Mouse (Mus musculus): ENCODE data around the gene Daglb. TPM values are rescaled to one million over a fixed set of nuclear protein-coding genes. Genes with fewer than 3 reads are reported as not detected.

The Daglb gene
- 10 to 100 TPM; 25.9 to 26.4 TPM for total RNA-seq (2021)

DNA sequence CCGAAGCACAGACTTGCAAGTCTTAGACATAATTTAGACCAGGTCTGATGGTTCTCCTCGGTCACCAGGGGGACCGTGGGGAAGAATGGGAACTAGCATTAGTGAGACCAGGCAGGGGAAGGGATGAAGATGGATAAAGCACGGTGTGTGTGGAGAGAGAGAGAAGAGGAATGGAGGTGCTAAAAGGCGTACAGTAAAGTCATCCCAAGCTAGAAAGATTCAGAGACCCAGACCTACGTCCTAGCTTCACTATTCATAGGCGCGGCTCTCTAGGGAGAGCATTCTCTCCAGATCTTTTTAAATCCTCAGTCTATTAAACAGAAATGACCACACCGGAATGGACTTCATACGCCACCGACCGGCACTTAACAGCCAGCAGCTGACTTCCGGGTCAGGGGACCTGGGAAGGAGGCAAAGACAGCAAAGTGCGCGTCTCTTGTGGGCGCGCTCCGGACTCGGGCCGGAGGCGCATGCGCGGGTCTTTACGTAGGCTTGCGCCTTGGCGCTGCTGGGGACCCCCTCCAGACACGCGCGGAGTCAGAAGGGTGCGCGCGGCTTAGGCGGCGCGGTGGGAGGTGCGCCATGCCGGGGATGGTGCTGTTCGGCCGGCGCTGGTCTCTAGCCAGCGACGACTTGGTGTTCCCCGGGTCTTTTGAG is at the start of gene Daglb:
Gene Daglb (plus strand): TSS at position 485 of the 657 bp plus-strand sequence.
- DNase-seq = peak; percentile 86

DNA sequence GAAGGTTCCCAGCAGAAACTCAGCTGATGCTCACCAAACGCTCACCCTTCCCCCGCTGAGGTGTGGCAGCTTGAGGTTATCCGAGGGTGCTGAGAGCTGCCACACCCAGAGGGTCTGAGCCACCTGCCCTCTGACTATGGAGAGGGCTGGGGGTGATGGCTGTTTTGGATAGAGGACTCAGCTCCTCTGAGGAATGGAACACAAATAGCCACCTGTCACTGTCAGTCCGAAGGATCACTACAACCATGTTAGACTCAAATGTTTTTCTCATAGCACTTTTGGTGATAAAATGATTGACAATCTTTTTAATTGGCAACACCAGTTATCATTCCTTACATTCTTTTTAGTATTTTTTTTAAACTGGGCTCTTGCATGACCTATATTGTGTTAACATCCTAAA is 42.9 kb upstream of the Daglb start:
- no peak for DNase-seq

DNA sequence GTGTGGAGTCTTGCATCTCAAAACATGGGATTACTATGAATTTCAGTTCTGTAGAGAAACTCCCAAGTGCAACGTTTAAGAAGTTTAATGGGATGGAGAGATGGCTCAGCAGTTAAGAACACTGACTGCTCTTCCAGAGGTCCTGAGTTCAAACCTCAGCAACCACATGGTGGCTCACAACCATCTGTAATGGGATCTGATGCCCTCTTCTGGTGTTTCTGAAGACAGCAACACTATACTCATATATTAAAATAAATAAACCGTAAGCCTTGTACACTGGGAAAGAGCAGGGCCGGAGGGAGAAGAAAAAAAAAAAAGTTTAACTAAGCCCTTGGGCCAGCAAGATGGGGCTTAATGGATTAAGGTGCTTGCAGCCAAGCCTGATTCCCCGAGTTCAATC is 41.4 kb upstream of the Daglb start:
- no peak for DNase-seq

DNA sequence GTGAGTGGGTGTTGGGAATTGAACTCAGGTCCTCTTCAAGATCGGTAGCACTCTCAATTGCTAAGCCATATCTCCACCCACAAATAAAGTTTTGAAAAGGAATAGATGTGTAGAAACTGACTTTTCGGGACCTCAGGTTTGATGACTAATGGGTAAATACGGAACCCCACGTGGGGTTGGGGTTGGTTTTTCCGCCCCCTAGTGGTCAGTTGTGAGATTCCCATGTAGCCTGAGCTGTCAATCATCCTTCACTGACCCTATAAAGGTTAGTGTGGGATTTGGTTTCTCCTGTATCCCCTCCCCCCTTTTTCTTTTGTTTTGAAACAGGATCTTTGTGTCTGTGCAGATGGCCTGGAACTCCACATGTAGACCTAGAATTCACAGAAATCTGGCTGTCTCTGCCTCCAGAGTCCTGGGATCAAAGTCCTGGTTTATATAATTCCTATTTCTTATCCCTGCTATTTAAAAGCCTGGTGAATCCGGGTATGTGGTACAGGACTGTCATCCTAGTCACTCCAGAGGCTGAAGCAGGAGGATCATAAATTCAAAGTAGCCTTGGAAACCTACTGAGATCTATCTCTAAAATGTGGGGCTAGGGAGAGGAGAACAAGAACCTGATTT is 40.4 kb upstream of the Daglb start:
- no peak for DNase-seq

DNA sequence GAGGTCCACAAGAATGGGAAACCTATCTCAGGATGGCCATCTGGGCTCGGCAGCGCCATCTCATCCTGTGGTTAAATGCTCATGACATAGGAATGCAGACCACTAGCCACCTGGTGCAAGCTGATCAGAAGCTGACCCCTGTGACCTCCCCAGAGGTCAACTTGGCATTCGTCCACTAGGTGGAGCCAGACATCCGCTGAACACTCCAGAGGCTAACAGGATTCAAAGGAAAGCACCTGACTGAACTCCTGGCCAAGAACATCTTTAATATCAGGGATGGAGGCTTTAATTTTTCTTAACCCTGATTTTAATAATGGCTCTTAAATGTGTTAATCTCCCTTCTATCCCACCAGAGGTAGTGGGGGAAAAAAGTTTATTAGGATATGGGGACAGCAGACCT is 30.0 kb upstream of the Daglb start:
- peak; percentile 24 to 29 for DNase-seq

DNA sequence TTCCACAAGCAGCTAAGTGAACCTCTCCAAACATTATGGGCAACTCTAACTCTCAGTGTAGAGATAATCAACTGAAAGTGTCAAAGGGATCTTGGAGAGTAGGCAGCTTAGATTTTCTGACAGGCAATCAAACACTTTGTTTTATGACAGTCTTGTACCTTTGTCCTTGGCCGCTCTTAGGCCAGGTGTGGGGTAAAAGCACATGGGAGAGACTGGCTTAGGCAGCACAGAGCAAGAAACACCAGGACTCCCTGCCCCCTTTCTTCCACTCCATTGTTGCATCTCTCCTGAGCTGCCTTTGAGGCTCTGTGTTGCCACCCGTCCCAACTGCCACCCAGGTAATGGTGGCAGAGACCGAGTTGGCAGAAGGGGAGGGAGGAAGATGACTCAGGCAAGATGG is 23.1 kb upstream of the Daglb start:
- DNase-seq = no peak

DNA sequence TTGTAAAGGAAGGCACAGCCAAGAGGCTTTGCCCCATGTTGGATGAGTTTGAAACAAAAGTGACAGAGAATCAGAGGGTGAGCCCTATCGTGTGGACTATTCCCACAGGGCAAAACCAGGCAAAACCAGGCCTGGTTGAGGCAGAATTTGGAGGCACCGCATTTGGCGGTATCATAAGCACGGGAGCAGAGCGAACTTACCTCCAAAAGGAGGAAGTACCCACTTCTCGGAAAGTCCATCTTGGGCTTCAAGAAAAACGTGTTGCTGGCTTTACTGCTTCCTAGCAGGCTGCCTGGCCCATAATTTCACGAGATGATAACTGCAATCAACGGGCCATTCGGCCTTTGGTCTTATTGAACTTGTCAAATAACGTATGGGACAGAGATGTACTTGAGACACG is 22.6 kb upstream of the Daglb start:
- no peak for DNase-seq

DNA sequence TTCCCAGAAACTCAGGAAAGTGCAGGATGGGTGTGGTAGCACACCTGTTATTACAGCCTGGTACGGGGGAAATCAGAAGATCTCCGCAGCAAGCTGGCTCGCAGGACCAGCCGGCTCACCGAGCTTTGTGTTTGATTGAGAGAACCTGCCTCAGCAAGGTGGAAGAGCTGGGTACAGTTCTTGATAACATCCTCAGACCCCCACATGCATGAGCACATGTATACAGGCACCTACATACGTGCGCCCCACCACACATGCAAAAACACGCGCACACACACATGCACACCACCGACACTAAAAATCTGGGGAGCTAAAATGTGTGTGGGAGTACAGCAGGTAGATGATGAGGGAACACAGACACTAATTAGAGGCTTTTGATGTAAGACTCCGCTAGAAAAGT is 713 bp upstream of the Daglb start:
- DNase-seq = no peak

DNA sequence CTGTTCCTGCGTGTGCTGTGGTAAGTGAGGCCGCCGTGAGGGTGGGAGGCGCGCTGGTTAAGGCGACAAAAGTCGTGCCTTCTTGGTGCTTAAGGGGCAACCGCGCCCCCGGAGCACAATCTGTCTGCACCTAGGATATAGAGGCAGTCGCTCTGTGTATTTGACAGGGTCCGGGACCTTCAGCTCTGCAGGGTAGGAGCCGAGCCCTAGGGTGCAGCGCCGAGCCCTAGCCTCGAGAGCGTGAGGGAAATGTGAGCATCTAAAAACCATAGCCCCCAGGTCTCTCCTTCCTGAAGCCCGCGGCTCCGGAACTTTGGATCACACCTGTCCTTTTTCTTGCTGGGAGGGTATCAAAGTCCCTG is 354 bp downstream of the Daglb start:
- no peak for DNase-seq

DNA sequence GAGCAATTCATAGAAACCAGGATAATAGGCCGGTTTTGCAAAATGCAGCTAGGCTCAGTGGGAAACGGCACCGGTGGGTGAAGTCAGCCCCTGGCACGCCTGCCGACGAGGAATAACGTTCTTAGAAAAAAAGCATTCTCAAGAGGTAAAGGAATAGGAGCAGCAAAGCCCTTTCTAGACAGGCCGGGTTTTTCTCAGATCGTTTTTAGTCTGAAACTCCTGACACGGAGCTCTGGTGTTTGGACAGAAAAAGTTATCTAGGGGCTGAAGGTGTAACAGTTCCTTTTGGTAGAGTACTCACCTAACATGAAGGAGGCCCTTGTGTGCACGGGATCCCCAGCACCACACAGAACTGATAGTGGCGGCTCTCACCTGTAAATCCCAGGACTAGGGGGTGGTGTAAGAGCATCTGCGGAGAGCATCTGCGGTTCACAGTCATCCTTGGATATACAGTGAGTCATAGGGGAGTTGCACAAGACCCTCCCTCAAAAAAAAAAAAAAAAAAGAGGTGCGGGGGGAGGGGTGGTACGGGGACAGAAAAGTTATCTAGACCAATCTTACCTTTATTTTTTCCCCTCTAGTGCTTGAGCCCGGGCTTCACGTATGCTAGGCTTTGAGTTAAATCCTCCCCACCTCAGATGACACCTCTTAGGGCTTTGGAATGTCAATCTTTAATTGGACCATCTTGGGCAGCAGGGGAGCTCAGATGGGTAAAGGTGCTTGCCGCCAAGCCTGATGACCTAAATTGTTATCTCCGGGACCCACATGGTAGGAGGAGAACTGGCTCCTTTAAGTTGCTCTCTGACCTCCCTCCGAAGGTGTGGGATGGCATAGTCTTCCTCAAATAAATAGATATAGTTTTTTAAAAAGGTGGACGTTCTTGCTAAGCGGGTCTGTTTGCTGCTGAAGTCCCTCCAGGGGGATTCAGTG is 1.0 kb downstream of the Daglb start:
- no peak for DNase-seq

DNA sequence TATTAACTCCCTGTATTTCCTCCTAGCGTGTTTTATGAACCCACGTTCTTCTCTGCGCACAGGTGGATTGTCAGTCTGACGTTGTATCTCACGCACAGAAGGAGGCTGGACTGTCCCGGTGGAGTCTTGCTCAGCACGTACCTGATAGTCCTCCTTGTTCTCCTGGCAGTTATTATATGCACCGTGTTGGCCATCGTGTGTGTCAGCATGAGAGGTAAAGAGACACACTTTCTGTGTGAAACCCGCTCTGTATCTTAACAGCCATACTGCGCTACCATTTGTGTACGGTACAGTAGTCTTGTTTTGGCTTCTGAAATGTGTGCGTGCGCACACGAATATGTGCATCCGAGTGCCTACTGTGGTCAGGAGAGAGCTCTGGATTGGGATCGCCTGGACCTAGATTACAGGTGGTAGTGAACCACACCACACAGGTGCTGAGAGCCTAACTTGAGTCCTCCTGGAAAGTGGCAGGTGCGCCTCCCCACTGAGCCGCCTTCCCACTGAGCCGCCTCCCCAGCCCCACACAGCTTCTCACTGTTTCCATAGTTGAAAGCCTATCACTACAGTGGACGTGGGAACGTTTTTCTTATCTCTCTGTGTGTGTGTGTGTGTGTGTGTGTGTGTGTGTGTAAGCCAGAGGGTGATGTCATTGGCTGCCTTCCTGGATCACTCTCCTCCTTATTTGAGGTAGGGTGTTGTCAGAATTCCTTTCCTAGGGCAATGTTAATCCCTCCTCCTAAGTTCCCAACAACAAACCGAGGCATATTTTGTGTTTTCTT is 2.7 kb downstream of the Daglb start:
- no peak for DNase-seq

DNA sequence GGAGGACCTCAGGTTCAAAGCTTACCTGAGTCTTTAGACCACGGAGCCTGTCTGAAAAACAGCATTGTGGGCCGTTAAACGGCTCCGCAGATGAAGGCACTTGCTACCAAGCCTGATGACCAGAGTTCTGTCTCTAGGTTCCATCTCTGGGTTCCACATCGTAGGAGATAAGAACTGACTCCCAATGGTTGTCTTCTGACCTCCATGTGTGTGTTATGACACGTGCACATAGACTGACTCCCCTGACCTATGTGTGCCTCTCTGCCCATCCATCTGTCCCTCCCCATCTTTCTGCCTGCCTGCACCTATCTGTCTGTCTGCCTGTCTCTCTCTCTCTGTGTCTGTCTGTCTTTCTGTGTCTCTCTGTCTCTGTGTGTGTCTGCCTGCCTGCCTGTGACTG is 3.5 kb downstream of the Daglb start:
- DNase-seq = no peak

DNA sequence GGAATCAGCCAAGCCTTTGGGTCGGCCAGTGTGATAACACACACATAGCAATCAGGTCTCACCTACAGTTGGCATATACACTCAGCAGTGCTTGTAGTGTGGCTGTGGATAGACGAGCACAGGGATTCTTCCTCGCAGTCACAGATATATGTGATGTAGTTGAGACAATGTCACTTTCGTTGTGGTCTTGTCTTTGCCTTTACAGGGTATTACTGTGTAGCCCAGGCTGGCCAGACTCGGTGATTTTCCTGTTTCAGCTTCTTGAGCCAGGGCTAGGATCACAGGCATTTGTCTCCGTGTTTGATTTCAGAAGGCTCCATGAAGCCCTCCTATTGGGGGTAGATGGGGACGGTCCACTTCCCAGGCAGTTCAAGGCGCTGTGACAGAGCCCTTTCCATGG is 5.2 kb downstream of the Daglb start:
- DNase-seq = no peak

DNA sequence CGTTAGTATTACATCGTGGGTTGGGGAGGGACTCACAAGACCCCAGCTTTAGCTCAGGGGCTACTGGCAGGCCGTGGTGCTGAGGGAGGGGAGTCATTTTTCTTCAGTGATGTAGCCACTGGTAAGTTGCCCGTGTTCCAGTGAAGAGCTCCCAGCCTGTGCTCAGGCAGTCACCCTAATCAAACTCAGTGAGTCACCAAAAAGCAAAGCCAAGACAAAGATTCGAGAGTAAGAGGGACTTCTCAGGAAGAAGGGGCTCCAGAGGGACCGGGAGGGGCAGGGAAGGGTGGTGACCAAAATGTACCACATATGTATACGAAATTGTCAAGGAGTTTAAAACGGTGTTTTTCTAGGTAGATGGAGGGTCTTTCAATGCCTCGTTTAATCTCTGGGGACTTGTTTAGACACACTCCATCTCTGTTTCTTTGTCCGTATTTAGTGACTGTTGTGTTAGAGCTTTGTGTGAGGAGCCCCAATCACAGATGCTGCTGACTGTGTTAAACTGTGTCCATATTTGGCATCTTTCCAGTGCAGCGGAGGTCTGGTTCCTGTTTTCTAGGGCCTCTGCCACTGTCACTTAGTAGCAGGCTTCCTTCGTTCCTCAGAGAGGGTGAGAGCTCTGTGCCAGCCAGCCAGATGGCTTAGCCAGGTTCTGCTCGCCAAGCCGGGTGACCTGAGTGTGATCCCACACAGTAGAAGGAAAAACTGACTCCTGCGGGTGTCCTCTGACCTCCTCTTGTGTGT is 6.2 kb downstream of the Daglb start:
- no peak for DNase-seq

DNA sequence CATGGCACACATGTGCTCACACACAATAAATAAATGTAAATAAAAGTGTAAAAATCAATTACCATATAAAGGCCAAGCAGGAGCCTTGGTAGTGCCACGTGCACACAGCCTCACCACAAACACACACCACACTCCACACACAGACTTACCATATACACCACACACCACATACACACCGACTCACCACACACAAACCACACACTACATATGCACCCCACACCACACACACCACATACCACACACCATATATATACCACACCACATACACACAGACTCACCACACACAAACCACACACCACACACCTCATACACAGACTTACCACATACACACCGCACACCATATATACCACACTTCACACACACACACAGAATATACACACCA is 6.8 kb downstream of the Daglb start:
- no peak for DNase-seq

DNA sequence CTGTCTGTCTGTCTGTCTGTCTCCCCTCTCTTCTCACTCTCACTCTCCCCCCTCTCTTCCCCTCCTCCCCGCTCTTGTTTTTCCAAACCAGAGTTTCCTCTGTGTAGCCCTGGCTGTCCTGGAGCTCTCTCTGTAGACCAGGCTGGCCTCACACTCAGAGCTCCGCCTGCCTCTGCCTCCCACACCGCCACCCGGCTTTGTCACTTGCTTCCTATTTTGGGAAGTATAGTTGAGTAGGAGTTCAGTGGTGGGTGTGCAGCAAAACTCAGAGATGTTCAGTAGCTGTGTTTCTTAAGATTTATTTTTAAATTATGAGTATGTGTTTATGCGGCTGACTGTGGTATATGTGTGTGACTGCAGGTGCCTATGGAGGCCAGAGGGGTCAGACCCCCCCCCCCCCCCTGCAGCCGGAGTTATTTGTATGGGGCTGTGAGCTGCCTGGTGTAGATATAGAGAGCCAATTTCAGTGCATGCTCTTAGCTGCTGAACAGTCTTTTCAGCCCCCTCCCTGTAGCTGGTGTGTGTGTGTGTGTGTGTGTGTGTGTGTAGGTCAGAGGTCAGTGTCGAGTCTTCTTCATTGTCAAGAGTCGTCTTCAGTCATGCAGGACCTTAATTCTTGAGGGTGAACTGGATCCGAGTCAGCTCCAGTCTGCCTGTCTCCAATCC is 7.7 kb downstream of the Daglb start:
- peak in 1 of 2 experiments; percentile 53 for DNase-seq

DNA sequence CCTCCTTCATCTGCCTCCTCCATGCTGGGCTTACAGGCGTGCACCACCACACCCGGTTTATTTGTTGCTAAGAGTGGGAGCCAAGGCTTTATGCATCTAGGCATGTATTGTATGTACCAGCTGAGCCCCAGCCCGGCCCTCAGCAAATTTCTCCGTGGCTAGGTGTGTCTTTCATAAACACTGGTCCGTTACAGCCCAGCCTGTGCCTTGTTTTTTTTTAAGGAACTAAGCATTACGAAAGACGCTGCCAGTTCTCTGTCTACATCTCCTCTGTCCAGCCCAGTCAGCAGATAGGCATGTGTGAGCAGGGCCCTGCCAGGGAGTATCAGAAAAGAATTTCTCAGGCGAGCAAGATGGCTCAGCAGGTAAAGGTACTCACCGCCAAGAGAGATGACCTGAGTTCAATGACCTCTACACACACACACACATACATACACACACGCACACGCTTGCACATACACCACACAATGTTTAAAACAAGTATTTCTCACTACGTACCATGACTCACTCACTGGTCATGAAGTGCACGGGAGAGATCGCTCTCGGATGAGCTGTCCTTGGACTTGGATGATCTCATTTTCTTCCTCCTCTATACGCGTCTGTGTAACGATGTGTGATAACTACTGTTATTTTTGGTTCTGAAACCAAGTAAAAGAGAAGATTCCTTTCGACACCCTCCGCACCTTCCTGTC is 10.9 kb downstream of the Daglb start:
- DNase-seq = no peak

DNA sequence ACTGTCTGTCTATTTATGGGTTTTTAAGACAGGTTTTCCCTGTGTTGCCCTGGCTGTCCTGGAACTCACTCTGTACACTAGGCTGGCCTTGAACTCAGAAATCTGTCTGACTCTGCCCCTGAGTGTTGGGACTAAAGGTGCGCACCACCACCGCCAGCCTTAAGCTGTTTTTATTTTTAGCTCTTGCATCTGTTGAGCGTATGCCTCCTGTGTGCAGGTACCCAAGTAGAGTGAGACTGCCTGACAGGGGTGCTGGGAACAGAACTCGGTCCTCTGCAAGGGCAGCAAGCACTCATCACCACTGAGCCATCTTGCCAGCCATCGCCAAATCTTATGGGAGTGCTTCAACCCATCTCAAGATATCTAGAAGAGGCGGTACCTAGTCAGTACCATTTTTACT is 11.6 kb downstream of the Daglb start:
- no peak for DNase-seq

DNA sequence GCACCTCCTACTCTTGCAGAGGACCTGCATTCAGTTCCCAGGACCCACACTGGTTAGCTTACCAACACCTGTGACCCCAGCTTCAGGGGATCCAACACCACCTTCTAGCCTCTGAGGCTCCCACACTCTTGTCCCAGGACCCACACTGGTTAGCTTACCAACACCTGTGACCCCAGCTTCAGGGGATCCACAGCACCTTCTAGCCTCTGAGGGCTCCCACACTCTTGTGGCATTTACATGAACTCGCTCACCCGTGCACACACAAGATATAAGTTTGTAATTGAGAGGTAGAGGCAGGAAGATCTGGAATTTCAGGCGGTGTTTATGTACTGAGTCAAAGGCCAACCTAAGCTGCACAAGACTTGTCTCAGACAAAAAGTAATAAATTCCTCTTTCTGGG is 13.5 kb downstream of the Daglb start:
- DNase-seq = no peak

DNA sequence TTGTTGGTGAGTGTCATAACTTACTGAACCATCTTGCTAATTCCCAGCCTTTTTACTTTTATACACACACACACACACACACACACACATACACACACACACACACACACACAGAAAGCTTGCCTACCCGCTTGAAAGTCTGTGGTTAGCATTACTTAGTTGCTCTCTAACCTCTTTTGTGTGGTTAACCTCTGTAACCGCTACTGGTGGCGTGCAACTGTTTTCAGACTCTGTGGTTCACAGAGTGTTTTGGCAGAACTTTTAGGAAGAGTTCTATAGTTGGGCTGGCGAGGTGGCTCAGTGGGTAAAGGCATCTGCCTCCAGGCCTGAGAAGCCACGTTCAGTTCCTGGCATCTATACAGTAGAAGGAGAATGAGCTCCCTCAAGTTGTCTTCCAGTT is 20.6 kb downstream of the Daglb start:
- no peak for DNase-seq

DNA sequence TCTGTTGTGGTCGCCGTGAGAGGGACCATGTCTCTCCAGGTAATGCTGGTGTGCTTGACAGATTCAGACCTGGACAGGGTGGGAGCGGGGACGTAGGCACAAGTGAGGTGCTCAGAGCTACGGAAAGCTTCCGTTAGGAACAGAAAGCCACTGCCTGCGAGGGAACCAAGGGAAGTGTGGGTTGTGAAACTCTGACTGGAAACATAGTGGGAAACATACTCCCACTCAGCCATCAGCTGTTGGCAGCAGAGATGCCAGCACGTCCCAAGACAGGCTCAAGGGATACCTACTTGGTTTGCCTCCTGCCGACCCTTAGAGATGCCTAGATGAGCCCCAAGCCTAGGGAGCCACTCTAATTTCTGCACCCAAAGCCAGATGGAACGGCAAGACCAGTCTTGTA is 22.8 kb downstream of the Daglb start:
- DNase-seq = peak in 1 of 2 experiments; percentile 27

Data from layer of hippocampus, postnatal 36 days (tissue).